Mouse (Mus musculus): ENCODE measurements around the gene Dph5. TPM values are rescaled to one million over a fixed set of nuclear protein-coding genes. Genes with fewer than 3 reads are reported as not detected.

Dph5 gene
- polyA plus RNA-seq, 1 experiment: 5.9 TPM

DNA sequence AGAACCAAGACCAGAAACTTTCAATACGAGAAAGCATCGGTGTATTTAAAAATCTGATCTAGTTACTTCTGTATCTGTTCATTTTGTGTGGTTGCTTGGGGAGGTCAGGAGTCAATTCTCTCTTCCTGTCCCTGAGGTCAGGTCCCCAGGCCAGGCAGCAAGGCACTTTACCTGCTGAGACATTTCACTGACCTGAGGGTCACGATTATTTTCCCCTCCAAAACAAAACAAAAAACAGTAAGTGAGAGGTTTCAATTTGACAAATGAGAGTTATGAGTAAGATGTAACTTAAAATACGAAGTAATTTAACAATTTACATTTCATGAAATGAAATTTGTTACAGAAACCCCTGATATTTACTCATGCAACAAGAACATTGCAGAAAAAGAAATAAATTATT is 64.7 kb downstream of the Dph5 start:
- no peak for DNase-seq (ENCODE audit: low read depth)

DNA sequence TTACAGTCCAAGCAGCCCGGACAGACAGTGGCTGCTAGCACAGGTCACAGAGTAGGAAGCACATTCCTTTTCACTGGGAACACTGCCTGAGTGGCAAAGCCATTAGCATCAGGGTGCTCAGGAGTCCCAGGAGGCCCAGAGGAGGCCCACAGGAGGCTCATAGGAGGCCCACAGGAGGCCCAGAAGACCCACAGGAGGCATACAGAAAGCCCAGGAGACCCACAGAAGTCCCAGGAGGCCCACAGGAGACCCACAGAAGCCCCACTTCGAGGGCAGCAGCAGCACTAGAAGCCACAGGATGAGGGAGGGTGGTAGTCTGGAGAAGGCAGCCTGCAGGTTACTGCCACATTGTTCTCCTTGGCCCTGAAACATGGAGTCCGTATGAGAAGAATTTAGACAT is 65.5 kb downstream of the Dph5 start:
- no peak for DNase-seq (ENCODE audit: low read depth)

DNA sequence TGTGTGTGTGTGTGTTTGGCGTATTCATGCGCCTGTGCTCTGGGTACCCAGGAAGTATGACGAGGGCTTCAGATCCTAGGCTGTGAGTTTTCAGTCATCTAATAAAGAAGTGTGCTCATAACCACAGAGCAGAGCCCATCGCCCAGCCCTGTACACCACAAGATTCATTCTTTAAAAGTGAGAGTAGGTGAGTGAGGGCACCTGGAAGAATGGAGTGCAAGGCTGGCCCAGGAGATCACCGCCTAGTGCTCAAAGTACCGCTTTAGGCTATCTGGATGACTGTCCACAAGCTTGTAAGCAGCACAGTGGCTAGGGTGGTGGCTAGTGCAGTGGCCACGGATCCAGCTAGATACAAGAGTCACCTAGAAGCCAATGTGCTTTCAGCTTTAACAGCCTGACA is 69.6 kb downstream of the Dph5 start:
- no peak for DNase-seq (ENCODE audit: low read depth)

GRCm38 (mm10) chr3:115961311-115962027 is 73.8 kb downstream of the Dph5 start:
- DNase-seq (ENCODE audit: low read depth): no peak

- DNase-seq (ENCODE audit: low read depth): peak; percentile 14
Measured at GRCm38 (mm10) chr3:115962028-115962415, 74.4 kb downstream of the Dph5 start.

- no peak for DNase-seq (ENCODE audit: low read depth)
Measured at GRCm38 (mm10) chr3:115963597-115963996, 76.0 kb downstream of the Dph5 start.

GRCm38 (mm10) chr3:115964071-115964470 is 76.4 kb downstream of the Dph5 start:
- DNase-seq (ENCODE audit: low read depth): no peak

DNA sequence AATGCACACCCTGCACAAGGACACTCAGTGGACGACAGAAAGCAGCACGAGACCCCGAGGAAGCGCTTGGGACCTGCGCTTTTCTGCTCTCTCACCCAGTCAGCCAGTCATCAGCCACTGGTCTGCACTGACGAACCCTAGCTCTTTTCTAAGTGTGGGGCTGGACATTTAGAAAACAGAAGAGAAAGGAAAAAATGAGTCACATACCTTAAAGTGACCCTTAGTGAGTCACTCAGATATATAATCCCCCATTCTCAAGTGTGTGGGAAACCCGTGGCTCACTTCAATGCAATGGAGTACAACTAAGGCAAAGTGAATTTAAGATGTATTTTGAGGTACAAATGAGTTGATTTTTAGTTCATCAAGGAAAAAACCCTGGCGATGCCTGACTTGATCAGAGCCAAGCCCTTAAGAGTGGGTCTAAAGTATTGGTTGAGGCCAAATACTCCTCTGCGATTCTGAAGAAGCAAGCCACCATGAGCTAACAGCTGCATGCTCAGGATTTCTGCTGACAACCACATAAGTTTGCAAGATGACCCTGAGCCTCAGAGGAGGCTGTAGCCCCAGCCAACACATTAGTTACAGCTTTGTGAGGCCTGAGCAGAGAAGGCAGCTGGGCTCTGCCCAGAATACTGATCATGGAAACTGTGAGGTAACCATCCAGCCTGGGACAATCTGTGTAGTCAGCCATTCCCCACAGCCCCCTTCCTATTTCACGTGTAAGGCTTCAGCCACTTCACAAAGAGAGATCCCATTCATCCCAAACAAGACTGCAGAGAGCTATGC is 81.3 kb downstream of the Dph5 start:
- DNase-seq (ENCODE audit: low read depth): no peak

GRCm38 (mm10) chr3:115971045-115971785 is 83.6 kb downstream of the Dph5 start:
- no peak for DNase-seq (ENCODE audit: low read depth)

DNA sequence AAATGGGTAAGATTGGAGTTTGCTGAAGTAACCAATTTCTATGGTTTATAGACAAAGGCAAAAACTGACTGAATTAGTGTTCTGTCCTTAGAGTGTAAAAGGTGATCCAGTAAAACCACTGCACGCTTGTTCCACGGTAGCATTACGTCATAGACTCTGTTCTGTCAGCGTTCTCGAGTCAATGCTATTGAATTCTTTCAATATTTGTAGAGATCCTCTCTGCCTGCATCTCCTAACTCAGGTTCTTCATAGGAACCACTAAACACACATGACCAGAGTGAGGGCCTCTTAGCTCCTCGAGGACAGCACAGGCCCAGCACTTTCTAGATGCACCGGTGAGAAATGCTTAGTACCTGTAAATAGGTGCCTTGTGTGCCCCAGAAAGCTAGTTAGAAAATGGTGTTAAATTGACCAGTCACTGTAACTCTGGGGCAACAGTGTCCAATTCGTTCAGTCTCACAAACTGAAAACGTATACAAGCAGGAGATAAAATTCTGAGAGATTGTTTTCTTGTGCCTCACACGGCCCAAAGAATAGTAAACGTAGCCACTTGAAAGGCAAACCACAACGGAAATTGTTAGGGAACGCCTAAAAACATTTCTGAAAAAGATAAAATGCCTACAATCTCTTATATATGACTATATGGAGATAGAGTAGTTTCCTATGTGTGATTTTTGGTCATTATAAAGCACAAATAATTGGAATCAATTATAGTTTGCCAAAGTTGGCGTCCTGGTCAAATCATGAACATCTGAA is 84.4 kb downstream of the Dph5 start:
- no peak for DNase-seq (ENCODE audit: low read depth)

DNA sequence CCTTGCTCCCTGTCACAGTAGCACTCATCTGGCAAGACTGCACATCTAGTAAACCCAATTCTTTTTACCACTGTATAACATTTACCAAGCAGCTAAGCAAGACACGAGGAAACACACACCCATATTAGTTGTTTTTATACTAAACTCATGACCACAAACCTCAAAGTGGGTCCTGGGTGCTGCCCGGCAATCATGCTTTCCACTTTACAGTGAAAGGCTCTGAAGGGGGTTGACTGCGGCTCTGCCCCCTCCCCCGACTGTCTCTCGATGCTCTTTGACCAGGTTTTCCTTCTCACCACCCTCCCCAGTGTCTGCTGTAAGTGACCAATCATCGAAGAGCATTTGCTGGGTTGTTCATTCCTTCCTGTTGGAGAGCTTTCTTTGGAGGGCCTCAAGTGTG is 86.6 kb downstream of the Dph5 start:
- DNase-seq (ENCODE audit: low read depth): no peak

DNA sequence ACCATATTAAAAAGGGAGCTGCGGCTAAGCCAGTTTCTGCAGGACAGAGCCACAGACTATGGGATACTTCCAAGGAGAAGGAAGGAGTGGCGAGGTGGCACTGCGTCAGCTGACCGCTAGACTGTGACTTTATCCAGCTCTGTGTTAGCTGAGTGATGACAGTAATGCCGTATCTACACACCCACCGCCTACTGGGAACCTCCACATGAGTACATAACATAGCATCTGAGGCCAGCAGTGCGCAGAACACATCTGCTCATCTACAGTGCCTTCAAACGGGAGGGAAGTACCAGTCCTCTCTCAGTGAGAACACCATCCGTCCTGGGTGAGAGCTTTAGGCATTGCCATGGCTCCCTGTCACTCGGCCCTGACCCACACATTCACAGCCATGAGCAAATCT is 87.4 kb downstream of the Dph5 start:
- DNase-seq (ENCODE audit: low read depth): no peak

DNA sequence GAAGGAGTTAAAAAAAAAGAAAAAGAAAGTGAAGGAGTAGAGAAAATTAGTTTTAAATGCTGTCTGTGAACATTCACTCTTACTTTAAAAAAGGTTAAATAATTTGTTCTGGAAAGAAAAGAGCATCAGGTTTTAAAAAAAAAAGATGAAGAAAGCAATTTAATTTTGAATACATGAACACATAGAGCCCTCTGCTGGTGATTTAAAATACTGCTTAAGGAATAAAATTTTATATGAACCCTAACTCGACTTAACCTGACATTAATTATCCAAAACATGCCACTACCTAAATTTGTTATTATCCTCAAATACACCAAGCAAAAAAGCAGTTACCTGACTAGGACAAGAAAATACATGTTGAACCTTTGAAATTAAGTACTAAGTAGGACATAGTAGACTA is 91.4 kb downstream of the Dph5 start:
- no peak for DNase-seq (ENCODE audit: low read depth)

- DNase-seq (ENCODE audit: low read depth): no peak
Measured at GRCm38 (mm10) chr3:115983217-115983616, 95.6 kb downstream of the Dph5 start.

Other genes with a start within 250 kb of the Dph5 start
- gene S1pr1, start 172.8 kb upstream of the Dph5 start, polyA plus RNA-seq (2012; rRNA removed): 51.6 and 66.1 TPM in 2 replicates
- 18.7 and 23.9 TPM in 2 replicates for gene Slc30a7, start 119.6 kb downstream of the Dph5 start, polyA plus RNA-seq (2012; rRNA removed)
- gene Extl2, start 119.6 kb downstream of the Dph5 start, polyA plus RNA-seq (2012; rRNA removed): 9.5 and 11.1 TPM in 2 replicates
- 4.0 and 4.9 TPM in 2 replicates for gene Vcam1, start 241.9 kb downstream of the Dph5 start, polyA plus RNA-seq (2012; rRNA removed)

Measured in gonadal fat pad, adult 2 months (tissue).